Mouse (Mus musculus) testis, adult 2 months (tissue): ENCODE data around the gene Gpr83. TPM values are rescaled to one million over a fixed set of nuclear protein-coding genes. Genes with fewer than 3 reads are reported as not detected.

ENCODE experiments used
- H3K27ac ChIP-seq: fragments of 200-500 bp; 2 replicates; pipeline ENCODE4 v1.5.1; 2012; ENCODE audit warnings: low read depth, low read length; ENCODE audit not compliant: control insufficient read depth, insufficient read depth
- H3K27me3 ChIP-seq: fragments of 200-500 bp; 2 replicates; pipeline ENCODE4 v1.6.1; 2012; ENCODE audit warnings: mild to moderate bottlenecking, low read length, moderate library complexity; ENCODE audit not compliant: control insufficient read depth, insufficient read depth
- H3K36me3 ChIP-seq: fragments of 200-500 bp; 2 replicates; pipeline ENCODE4 v1.6.1; 2012; ENCODE audit warnings: mild to moderate bottlenecking, low read length; ENCODE audit not compliant: control insufficient read depth, insufficient read depth
- H3K4me1 ChIP-seq: fragments of 200-500 bp; 2 replicates; pipeline ENCODE4 v1.6.1; 2012; ENCODE audit warnings: low read length; ENCODE audit not compliant: control insufficient read depth, insufficient read depth
- H3K4me3 ChIP-seq: fragments of 200-500 bp; 2 replicates; pipeline ENCODE4 v1.5.1; 2012; ENCODE audit warnings: low read depth, mild to moderate bottlenecking, low read length, moderate library complexity, mixed read lengths; ENCODE audit not compliant: control insufficient read depth
- CTCF ChIP-seq: fragments of 200-500 bp; IDR thresholded peaks from 2 replicates; pipeline ENCODE4 v1.5.1; 2012; ENCODE audit warnings: low read depth, mild to moderate bottlenecking, inconsistent platforms, low read length, moderate library complexity; ENCODE audit not compliant: control insufficient read depth, insufficient read depth, insufficient replicate concordance
- POLR2A ChIP-seq: fragments of 200-500 bp; IDR thresholded peaks from 2 replicates; pipeline ENCODE4 v1.6.1; 2012; ENCODE audit warnings: low read depth, mild to moderate bottlenecking, inconsistent platforms, low read length, moderate library complexity; ENCODE audit not compliant: control insufficient read depth
- polyA plus RNA-seq: library from polyadenylated mRNA; depleted of rRNA; stranded (reverse); fragments of >200 nt; gene quantifications from 2 replicates; pipeline ENCODE4 v1.2.3, GENCODE M21; 2012

Gene Gpr83
- polyA plus RNA-seq, 1 experiment, result 0.02 TPM

- Histone ChIP-seq H3K4me1 (no peaks in the 10 kb centered on the region), H3K27me3 (no peaks in the 10 kb centered on the region), H3K36me3 (no peaks in the 10 kb centered on the region), H3K27ac (no peak overlapping the region), H3K4me3 (no peak overlapping the region)
- TF ChIP-seq POLR2A (no peak), CTCF (no peak)
Measured at GRCm38 (mm10) chr9:14895237-14895835, 35.3 kb downstream of the Gpr83 start.

GRCm38 (mm10) chr9:14897102-14897501, 37.1 kb downstream of the Gpr83 start:
- no peak for TF ChIP-seq CTCF
- no peak for TF ChIP-seq POLR2A
- no peak overlapping the region for H3K27ac ChIP-seq
- H3K27me3 ChIP-seq, result no peaks in the 10 kb centered on the region
- no peak overlapping the region for H3K4me3 ChIP-seq
- H3K4me1 ChIP-seq, result no peaks in the 10 kb centered on the region
- H3K36me3 ChIP-seq, result no peaks in the 10 kb centered on the region

- Histone ChIP-seq H3K4me1 (peaks cover 7% of the 10 kb centered on the region), H3K4me3 (no peak overlapping the region), H3K27me3 (no peaks in the 10 kb centered on the region), H3K27ac (no peak overlapping the region), H3K36me3 (no peaks in the 10 kb centered on the region)
- no peak for TF ChIP-seq POLR2A
- TF ChIP-seq CTCF, result no peak
Measured at GRCm38 (mm10) chr9:14901757-14902156, 41.7 kb downstream of the Gpr83 start.

GRCm38 (mm10) chr9:14902416-14902815, 42.4 kb downstream of the Gpr83 start:
- TF ChIP-seq POLR2A, result no peak
- no peak for TF ChIP-seq CTCF
- Histone ChIP-seq H3K36me3 (no peaks in the 10 kb centered on the region), H3K27me3 (no peaks in the 10 kb centered on the region), H3K4me1 (peaks cover 7% of the 10 kb centered on the region), H3K4me3 (no peak overlapping the region), H3K27ac (no peak overlapping the region)

GRCm38 (mm10) chr9:14903006-14903405, 43.0 kb downstream of the Gpr83 start:
- H3K4me1 ChIP-seq, result peaks cover 7% of the 10 kb centered on the region
- TF ChIP-seq CTCF (no peak), POLR2A (no peak)
- H3K27me3 ChIP-seq, result no peaks in the 10 kb centered on the region
- H3K27ac ChIP-seq, result no peak overlapping the region
- no peaks in the 10 kb centered on the region for H3K36me3 ChIP-seq
- no peak overlapping the region for H3K4me3 ChIP-seq

- Histone ChIP-seq H3K4me1 (peaks cover 7% of the 10 kb centered on the region), H3K36me3 (no peaks in the 10 kb centered on the region), H3K4me3 (no peak within 1 kb of the TSS), H3K27me3 (no peaks in the 10 kb centered on the region), H3K27ac (no peak within 1 kb of the TSS)
- TF ChIP-seq POLR2A, result no peak
- TF ChIP-seq CTCF, result no peak
Measured at GRCm38 (mm10) chr9:14903581-14904378, 43.8 kb downstream of the Gpr83 start, which contains the start of gene Izumo1r. TSS of gene Izumo1r (minus strand) at chr9:14903949.

- no peak overlapping the region for H3K4me3 ChIP-seq
- H3K27ac ChIP-seq, result no peak overlapping the region
- H3K4me1 ChIP-seq, result peaks cover 7% of the 10 kb centered on the region
- H3K27me3 ChIP-seq, result no peaks in the 10 kb centered on the region
- TF ChIP-seq CTCF, result no peak
- no peak for TF ChIP-seq POLR2A
- H3K36me3 ChIP-seq, result no peaks in the 10 kb centered on the region
Measured at GRCm38 (mm10) chr9:14904741-14905475, 44.9 kb downstream of the Gpr83 start.
